Mouse (Mus musculus): Measurements from ENCODE around the gene Irf3. TPM values are rescaled to one million over a fixed set of nuclear protein-coding genes. Genes with fewer than 3 reads are reported as not detected.

The Irf3 gene
- total RNA-seq, 1 experiment: 45.9 TPM

- no peak for TF ChIP-seq ZC3H11A (IDR thresholded peaks at IDR 0.05; ENCODE audit: borderline replicate concordance, low read depth, low read length)
- no peak for TF ChIP-seq ZNF384 (IDR thresholded peaks at IDR 0.05; ENCODE audit: low read depth, low read length)
- in situ Hi-C loops (cut with MboI; ENCODE audit: low sequenced_read_pairs in 2 of 2, unreplicated experiment in 2 of 2): no loop called here
- Histone ChIP-seq H3K36me3 (ENCODE audit: control insufficient read depth, insufficient read depth, low read length, poor library complexity, severe bottlenecking) (peaks cover 77% of the 10 kb centered on the region), H3K4me3 (ENCODE audit: insufficient read depth in 1 of 2, low read depth in 1 of 2, low read length in 2 of 2, poor library complexity in 1 of 2, severe bottlenecking in 1 of 2) (no peak overlapping the region), H3K4me1 (ENCODE audit: control insufficient read depth in 2 of 2, insufficient read depth in 2 of 2, low read length in 2 of 2, poor library complexity in 1 of 2) (peaks cover 0 to 14% of the 10 kb centered on the region in 2 experiments; a peak in 2 of 4 replicates), H3K9me3 (ENCODE audit: control insufficient read depth, insufficient read depth, low read depth, low read length) (no peaks in the 10 kb centered on the region), H3K9ac (ENCODE audit: insufficient read depth, low read depth, low read length, poor library complexity, severe bottlenecking) (no peak overlapping the region), H3K27ac (ENCODE audit: insufficient read depth, low read depth, low read length, poor library complexity, severe bottlenecking) (no peak overlapping the region)
- no peak for DNase-seq (ENCODE audit: low read depth, low spot score)
Measured at GRCm38 (mm10) chr7:45004546-45004945, 7.1 kb downstream of the Irf3 start.

- DNase-seq (ENCODE audit: low read depth, low spot score): no peak
- Histone ChIP-seq H3K27ac (ENCODE audit: insufficient read depth, low read depth, low read length, poor library complexity, severe bottlenecking) (no peak overlapping the region), H3K36me3 (ENCODE audit: control insufficient read depth, insufficient read depth, low read length, poor library complexity, severe bottlenecking) (peaks cover 78% of the 10 kb centered on the region), H3K4me1 (ENCODE audit: control insufficient read depth in 2 of 2, insufficient read depth in 2 of 2, low read length in 2 of 2, poor library complexity in 1 of 2) (peaks cover 0 to 12% of the 10 kb centered on the region in 2 experiments; a peak in 2 of 4 replicates), H3K9ac (ENCODE audit: insufficient read depth, low read depth, low read length, poor library complexity, severe bottlenecking) (no peak overlapping the region), H3K4me3 (ENCODE audit: insufficient read depth in 1 of 2, low read depth in 1 of 2, low read length in 2 of 2, poor library complexity in 1 of 2, severe bottlenecking in 1 of 2) (no peak overlapping the region), H3K9me3 (ENCODE audit: control insufficient read depth, insufficient read depth, low read depth, low read length) (no peaks in the 10 kb centered on the region)
- peak; percentile 76; the same call in 1 of the 2 replicates for TF ChIP-seq HCFC1 (IDR thresholded peaks at IDR 0.05; ENCODE audit: borderline replicate concordance, insufficient read depth, low read length)
- no peak for TF ChIP-seq MAFK (IDR thresholded peaks at IDR 0.05; ENCODE audit: insufficient read depth, low read depth, low read length)
- no peak for TF ChIP-seq ZC3H11A (IDR thresholded peaks at IDR 0.05; ENCODE audit: borderline replicate concordance, low read depth, low read length)
- in situ Hi-C loops (cut with MboI; ENCODE audit: low sequenced_read_pairs in 2 of 2, unreplicated experiment in 2 of 2): no loop called here
Measured at GRCm38 (mm10) chr7:45005321-45005992, 8.0 kb downstream of the Irf3 start.

DNA sequence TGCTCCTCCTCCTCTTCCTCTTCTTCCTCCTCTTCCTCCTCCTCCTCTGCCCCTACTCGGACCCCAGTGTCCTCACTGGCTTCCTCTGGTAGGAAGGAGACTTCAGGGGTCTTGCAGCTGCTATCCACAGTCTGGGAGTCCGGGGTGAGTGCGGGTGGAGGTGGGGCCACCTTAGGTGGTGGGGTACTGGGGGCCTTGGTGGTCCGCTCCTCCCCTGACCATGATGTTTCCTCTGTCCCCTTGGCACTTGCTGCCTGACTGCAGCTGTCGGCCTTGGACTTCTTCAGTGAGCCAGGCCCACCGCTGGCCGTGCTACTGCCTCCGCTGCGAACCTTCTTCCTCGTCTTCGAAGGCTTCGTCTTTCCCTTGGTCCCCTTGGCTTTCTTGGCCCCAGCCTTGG, 9.1 kb downstream of the Irf3 start:
- no peak overlapping the region for H3K9ac ChIP-seq (ENCODE audit: insufficient read depth, low read depth, low read length, poor library complexity, severe bottlenecking)
- no peak for DNase-seq (ENCODE audit: low read depth, low spot score)
- peaks cover 0 to 12% of the 10 kb centered on the region in 2 experiments; a peak in 2 of 4 replicates for H3K4me1 ChIP-seq (ENCODE audit: control insufficient read depth in 2 of 2, insufficient read depth in 2 of 2, low read length in 2 of 2, poor library complexity in 1 of 2)
- no peak overlapping the region for H3K4me3 ChIP-seq (ENCODE audit: insufficient read depth in 1 of 2, low read depth in 1 of 2, low read length in 2 of 2, poor library complexity in 1 of 2, severe bottlenecking in 1 of 2)
- no peak overlapping the region for H3K27ac ChIP-seq (ENCODE audit: insufficient read depth, low read depth, low read length, poor library complexity, severe bottlenecking)
- H3K9me3 ChIP-seq (ENCODE audit: control insufficient read depth, insufficient read depth, low read depth, low read length): no peaks in the 10 kb centered on the region
- peaks cover 72% of the 10 kb centered on the region for H3K36me3 ChIP-seq (ENCODE audit: control insufficient read depth, insufficient read depth, low read length, poor library complexity, severe bottlenecking)
- in situ Hi-C loops (cut with MboI; ENCODE audit: low sequenced_read_pairs in 2 of 2, unreplicated experiment in 2 of 2): no loop called here
- no peak for TF ChIP-seq HCFC1 (IDR thresholded peaks at IDR 0.05; ENCODE audit: borderline replicate concordance, insufficient read depth, low read length)
- no peak for TF ChIP-seq CHD2 (IDR thresholded peaks at IDR 0.05; ENCODE audit: low read depth, low read length)
- TF ChIP-seq ZC3H11A (IDR thresholded peaks at IDR 0.05; ENCODE audit: borderline replicate concordance, low read depth, low read length): no peak
- TF ChIP-seq ZNF384 (IDR thresholded peaks at IDR 0.05; ENCODE audit: low read depth, low read length): no peak
- no peak for TF ChIP-seq MAFK (IDR thresholded peaks at IDR 0.05; ENCODE audit: insufficient read depth, low read depth, low read length)

DNA sequence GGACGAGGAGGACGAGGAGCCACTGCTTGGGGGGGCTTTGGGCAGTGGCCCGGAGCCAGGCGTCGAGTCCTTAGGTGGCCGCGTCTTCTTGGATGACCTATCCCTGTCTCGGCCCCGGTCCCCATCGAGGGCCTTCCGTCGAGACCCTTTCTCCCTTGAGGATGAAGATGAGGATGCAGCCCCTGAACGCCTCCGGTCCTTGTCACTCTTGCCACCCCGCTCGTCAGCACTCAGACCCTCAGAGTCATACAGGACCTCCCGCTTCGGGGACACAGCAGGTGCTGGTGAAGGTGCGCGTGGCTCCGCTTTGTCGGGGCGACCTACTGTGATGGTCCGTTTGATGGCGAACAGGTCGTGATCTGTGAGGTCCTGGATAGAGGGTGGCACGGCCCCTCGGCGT, 9.7 kb downstream of the Irf3 start:
- Histone ChIP-seq H3K9ac (ENCODE audit: insufficient read depth, low read depth, low read length, poor library complexity, severe bottlenecking) (no peak overlapping the region), H3K36me3 (ENCODE audit: control insufficient read depth, insufficient read depth, low read length, poor library complexity, severe bottlenecking) (peaks cover 72% of the 10 kb centered on the region), H3K4me1 (ENCODE audit: control insufficient read depth in 2 of 2, insufficient read depth in 2 of 2, low read length in 2 of 2, poor library complexity in 1 of 2) (peaks cover 0 to 12% of the 10 kb centered on the region in 2 experiments; a peak in 2 of 4 replicates), H3K9me3 (ENCODE audit: control insufficient read depth, insufficient read depth, low read depth, low read length) (no peaks in the 10 kb centered on the region), H3K4me3 (ENCODE audit: insufficient read depth in 1 of 2, low read depth in 1 of 2, low read length in 2 of 2, poor library complexity in 1 of 2, severe bottlenecking in 1 of 2) (peak overlapping the region in 1 of 2 experiments; percentile 47; a peak in 3 of 4 replicates), H3K27ac (ENCODE audit: insufficient read depth, low read depth, low read length, poor library complexity, severe bottlenecking) (no peak overlapping the region)
- DNase-seq (ENCODE audit: low read depth, low spot score): no peak
- in situ Hi-C loops (cut with MboI; ENCODE audit: low sequenced_read_pairs in 2 of 2, unreplicated experiment in 2 of 2): no loop called here
- no peak for TF ChIP-seq MAFK (IDR thresholded peaks at IDR 0.05; ENCODE audit: insufficient read depth, low read depth, low read length)
- TF ChIP-seq HCFC1 (IDR thresholded peaks at IDR 0.05; ENCODE audit: borderline replicate concordance, insufficient read depth, low read length): no peak
- TF ChIP-seq ZNF384 (IDR thresholded peaks at IDR 0.05; ENCODE audit: low read depth, low read length): no peak
- TF ChIP-seq CHD2 (IDR thresholded peaks at IDR 0.05; ENCODE audit: low read depth, low read length): no peak
- no peak for TF ChIP-seq ZC3H11A (IDR thresholded peaks at IDR 0.05; ENCODE audit: borderline replicate concordance, low read depth, low read length)
